Mouse (Mus musculus): ENCODE results near the gene Dtnb. TPM values are rescaled to one million over a fixed set of nuclear protein-coding genes. Genes with fewer than 3 reads are reported as not detected.
"Not testable (repeated sequence)": the region's sequence is repeated elsewhere in the genome, so short reads cannot be mapped to it uniquely, and the experiment has no call there.

The Dtnb gene
- total RNA-seq (2022): 100 to 1,000 TPM; 109 to 123 (median 113) TPM

DNA sequence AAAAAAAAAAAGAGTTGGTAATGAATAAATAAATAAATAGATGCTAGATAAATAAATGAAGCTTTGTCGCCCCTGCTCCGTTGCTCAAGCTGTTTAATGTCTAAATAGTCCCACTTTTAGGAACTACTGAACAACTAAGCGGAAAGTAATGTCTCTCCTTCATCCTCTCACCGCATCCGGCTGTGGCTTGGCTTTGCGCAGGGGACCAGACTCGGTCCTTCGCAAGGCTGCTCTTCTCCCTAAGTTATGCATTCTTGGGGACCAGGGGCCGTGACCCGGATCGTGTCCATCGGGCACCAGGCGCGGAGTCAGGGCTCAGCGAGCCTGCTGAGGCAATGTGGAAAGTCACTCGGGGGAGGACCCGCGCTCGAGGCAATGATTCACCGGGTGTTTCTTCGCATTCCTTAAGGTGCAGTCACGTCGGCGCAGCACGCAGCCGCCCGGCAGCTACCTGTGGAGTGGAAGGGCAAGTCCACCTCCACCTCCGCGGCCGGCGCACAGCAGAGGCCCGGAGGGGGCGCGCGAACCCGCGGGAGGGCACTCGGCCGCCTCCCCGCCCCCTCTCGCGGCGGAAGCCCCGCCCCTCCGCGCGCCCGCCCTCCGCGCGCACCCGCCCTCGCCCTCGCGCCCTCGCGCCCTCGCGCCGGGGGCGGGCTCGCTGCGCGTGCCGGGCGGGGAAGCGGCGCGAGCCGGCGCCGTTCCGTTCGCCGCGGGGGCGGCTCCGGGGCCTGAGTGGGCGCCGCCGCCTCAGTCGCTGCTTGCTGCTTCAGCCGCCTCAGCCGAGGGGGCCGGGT, at the start of gene Dtnb:
Gene Dtnb (plus strand): TSS at position 595 of the 794 bp plus-strand sequence.
- DNase-seq (ENCODE audit: low spot score in 2 of 2): peak; percentile 53 to 58

DNA sequence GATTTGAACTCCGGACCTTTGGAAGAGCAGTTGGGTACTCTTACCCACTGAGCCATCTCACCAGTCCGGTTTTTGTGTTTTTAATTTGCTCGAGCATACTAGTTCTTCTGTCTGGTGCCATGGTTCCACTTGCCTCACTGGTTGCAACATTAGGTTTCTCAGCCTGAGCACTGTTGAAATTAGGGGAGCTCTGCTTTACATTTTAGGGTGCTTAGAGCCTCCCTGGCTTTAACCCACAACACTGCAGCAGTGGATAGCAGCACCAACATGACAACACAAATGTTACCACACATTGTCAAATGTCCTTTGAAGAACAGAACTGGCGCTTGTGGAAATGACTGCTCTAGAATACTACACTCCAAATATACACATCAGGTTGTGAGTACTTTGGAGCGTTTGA, 46.6 kb upstream of the Dtnb start:
- no peak for DNase-seq (ENCODE audit: low spot score in 2 of 2)

DNA sequence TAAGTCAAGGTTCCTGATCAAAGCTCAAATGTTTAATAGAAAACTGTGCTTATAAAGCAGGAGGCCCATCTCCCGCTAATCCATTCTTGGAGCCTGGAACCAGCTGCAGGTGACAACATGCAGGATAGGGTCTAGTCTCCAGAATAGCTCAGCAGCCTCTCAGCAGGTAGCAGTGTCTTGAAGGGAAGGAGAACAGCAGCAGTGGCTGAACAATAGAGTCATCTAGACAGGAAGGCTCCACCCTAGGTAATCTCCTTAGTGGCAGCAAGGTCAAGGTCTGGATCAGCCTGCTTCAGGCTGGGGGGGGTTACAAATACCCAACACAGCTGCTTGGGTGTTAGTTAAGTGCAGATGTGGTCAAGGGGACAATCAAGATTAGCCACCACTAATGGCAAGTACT, 36.7 kb upstream of the Dtnb start:
- not testable (repeated sequence) for DNase-seq (ENCODE audit: low spot score in 2 of 2)

DNA sequence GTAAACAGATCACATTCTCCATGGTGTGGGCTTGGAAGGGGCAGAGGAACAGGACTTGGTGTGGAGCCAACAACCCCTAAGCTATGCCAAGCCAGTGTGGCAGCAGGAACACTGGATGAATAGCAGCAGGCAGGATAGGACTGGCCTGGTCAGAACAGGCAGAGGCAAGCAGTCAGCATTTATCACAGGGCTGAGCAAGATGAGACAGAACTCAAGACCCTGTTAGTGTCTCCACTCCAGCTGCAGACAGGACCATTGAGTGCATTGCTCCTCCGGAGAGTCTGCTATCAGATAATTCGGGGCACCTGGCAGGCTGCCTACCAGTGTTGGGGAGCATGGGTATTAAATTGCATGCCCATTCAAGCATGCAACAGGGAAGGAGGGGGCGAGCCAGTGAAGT, 34.6 kb upstream of the Dtnb start:
- no peak for DNase-seq (ENCODE audit: low spot score in 2 of 2)

DNA sequence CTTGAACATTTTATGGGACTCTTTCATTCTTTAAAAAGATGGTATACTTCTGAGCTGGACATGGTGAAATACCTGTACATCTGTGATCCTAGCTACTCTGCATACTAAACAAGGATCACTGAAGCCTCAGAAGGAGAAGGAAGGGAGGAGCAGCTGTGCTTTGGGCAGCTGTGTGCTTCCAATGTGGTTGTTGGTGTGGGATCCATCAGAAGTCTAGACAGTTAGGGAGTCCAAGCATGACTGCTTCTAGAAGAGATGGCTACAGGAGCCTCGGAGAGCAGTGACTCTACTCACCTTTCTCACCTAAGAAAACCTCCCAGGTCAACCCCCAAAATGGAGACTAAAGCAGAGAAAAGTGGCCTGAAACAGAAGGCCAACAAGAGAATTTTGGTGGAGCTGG, 34.1 kb upstream of the Dtnb start:
- no peak for DNase-seq (ENCODE audit: low spot score in 2 of 2)

DNA sequence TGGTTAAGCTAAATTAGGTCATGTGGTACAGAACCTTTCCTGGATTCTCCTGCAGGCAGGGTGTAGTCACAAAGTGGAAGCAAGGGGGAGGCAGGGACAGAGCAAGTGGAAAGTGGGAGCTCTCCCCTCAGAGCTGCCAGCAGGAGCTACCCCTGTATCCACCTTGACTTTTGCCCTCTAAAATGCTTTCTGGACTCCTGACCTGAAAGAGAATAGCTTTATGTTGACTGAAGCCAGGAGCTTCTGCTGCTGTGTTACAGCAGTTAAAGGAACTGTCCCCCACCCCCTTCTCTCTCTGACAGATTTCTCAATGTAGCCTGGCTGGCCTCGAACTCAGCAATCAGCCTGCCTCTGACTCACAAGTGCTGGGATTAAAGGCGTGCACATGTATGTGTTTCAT, 32.6 kb upstream of the Dtnb start:
- no peak for DNase-seq (ENCODE audit: low spot score in 2 of 2)

DNA sequence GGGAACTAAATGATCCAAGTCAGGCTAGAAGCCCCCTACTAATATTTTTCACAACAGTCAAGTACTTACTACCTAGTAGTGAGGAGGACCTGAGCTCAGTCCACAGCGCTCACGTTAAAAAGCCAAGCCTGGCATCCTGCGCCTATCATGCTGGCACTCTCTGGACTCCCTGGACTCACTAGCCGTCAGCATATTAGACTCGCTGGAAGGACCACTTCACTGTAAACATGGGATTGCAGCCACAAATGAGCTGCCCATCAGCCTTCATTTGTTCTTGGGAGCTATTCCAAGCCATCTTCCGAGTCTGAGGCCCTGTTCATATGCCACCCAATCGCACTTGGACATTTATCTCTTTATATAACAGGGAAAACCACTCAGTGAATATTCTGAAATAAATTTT, 31.3 kb upstream of the Dtnb start:
- DNase-seq (ENCODE audit: low spot score in 2 of 2): no peak

DNA sequence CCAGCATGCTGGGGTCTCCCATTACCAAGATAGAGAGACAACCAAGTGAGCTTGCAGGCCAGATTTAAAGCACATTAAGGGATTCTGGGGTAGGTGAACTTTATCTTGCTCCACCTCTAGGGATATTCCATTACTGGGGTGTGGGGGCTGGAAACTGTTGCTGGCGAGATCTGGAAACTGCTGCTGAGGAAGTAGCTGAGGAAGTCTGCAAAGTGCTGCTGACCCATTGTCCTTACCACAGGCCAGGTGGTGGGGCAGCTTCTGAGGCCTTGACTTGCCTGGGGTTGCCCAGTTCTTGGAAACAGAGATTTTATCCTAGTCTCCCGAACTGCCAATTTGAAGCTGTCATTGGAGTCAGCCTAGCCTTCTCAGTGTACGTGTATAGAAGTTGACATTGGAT, 26.7 kb upstream of the Dtnb start:
- no peak for DNase-seq (ENCODE audit: low spot score in 2 of 2)

DNA sequence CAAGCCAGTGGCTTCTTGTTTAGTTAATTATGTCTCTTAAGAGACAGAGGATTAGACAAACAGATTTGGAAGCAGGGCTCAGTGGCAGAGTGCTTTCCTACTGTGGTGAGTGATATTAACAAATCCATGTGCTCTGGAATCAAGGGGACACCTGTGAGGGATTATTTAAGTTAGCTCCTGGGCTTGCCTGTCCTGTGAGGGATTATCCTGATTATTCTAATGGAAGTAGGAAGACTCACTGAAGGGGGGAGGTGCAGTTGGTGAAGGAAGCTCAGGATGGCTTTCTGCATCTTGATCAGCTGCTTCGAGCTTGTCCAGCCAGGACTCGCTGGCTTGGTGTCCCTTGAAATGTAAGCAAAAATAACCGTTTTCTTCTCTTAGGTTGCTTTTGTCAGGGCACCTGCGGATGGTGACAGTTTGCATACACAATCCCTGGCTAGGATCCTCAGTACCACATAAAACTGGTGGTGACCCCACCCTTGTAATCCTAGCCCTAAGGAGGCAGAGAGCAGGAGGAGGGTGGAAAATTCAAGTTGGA, 26.0 kb upstream of the Dtnb start:
- DNase-seq (ENCODE audit: low spot score in 2 of 2): no peak

DNA sequence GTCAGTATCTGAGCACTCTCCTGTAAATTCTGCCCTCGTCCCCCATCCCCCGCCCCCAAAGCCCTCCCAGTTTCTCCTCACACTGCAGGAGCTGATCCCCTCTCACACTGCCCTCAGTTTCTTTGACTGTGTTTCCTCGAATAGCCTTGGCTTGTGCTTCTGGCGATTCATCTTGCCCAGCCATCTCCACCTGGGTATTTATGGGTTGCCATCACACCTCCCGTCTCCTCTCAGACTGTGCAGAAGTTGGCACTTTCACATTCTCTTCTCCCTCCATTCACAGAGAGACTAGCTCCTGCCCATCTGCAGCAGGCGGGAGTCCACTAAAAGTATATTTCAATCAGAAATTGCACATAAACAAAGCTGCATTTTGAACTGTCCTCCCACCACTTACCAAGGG, 25.4 kb upstream of the Dtnb start:
- DNase-seq (ENCODE audit: low spot score in 2 of 2): no peak

DNA sequence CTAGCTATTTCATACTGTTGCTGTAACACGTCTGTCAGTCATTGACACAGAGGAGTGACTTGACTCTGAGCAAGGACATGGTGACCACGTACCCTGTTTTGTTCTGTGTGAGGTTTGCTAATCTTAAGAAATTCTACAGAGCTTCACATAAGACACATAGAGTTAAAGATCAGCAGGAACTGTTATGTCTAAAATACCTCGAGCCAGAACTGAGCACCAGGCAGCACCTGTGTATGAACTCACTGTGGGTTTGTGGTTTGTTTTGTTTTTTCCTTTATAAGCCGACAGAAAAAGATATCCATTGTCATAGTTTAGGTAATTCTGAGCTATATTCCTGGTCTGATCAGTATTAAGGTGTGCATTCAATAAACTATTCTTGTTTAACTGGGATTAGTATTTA, 24.7 kb upstream of the Dtnb start:
- DNase-seq (ENCODE audit: low spot score in 2 of 2): no peak

DNA sequence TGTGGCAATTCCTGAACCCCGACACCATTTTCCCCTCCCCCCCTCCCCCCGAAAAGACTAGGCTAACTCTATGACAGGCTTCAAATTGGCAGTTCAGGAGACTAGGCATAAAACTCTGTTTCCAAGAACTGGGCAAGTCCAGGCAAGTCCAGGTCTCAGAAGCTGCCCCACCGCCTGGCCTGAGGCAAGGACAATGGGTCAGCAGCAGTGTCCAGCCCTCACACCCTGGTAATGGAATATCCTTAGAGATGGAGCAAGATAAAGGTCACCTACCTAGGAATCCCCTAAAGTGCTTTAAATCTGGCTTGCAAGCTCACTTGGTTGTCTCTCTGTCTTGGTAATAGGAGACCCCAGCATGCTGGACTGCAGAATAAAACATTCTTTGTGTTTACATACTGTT, 24.3 kb upstream of the Dtnb start:
- DNase-seq (ENCODE audit: low spot score in 2 of 2): no peak

DNA sequence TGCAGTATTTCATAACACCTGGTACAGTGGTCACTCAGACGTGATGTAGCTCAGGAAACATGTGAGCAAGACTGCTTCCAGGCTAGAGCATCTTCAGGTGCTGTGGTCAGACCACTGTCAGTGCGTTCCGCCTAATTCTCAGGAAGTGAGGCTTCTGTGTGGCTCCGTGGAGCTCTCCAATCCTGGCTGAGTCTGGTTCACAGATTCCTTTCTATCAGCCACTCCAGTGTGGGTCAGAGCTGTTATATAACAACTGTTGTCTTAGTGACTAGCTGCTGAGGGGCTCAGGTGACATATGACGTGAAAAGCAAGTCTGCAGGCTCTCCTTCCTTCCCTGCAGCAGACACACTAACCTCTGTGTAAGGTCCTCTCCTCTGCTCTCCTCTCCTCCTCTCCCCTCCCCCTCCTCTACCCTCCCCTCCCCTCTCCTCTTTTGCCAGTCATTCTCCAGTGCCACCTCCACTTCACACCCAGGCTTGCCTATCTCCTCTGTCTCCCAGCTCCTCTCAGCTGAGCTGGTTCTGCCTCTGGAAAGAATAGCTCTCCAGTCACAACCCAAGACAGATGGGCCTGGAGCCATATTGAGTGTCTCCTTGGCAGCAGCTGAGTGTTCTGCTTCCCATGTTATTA, 23.5 kb upstream of the Dtnb start:
- DNase-seq (ENCODE audit: low spot score in 2 of 2): peak; percentile 56 to 65

DNA sequence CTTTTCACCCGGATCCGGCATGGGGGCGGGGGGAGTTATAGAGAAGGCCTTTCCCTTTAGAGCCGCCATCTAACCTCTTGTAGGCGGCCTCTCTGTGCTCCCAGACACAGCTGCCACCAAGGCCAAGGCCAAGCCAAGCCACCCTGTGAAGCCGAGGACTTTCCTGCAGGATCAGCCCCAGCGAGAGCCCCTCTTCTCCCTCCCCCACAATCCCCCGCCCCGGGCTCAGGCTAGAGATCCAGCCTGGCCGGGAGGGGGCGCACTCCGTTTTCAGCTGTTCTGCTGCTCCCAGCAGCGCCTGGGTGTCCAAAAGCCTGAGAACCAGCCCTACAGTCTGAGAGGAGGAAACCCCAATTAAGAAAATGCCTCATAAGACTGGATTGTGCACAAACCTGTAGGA, 21.9 kb upstream of the Dtnb start:
- no peak for DNase-seq (ENCODE audit: low spot score in 2 of 2)

DNA sequence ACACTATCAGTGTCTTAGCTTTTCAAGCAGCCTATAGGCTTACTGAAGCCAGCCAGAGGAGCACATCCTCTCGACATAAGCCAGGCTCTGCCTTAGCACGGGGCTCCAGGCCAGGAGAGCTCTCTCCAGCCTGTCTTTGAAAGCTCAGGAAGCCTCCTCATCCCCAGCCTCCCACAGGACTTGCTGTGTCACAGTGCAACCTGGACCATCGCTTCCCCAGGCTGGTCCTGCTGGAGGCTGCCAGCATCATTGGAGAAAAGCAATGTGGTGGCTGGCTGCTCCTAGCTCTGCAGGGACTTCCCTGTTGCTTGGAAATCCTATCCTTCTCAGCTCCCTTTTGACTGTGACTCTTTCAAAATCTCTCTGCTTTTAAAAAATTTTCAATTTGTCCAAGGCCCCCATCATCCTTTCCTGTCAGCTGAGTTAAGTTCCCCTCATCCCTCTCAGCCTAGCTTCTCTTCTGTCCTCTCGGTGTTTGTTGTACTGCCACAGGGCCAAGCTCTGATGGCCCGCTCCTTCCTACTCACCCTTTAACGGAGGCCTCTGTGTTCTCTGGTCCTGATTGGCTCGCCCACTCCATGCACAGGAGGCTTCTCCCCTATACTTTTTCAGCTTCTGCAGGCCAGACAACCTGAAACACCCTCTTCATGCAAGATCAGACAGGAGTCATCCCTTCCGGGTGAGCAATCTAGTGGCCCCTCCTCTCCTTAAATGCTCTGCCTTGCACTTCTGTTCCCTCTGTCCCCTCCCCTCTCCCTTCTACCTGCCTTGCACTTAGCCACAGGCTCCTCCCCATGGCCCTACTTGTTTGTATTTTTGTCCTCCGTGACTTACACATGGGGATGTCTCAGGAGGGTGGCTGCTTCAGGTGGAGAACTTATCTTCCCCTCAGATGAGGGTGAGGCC, 14.5 kb upstream of the Dtnb start:
- no peak for DNase-seq (ENCODE audit: low spot score in 2 of 2)

DNA sequence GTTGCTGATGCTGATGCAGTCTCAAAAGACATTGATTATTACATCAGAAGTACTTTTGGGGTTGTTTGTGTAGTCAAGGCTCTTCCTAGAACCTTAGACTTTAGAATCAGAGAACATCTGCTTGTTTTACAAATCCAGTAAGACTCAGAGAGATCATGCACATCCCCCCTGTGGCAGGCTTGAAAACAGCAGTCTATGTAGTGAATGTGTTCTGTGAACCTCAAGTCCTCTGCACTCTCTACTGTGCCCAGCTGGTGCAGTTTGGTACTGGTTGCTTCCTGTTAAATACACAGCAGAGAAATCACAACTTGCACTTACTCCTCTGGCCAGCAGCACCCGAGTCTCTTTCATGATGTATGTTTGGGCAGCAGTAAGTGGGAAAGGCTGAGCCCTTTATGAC, 11.6 kb upstream of the Dtnb start:
- peak in 1 of 2 experiments; percentile 57 for DNase-seq (ENCODE audit: low spot score in 2 of 2)

DNA sequence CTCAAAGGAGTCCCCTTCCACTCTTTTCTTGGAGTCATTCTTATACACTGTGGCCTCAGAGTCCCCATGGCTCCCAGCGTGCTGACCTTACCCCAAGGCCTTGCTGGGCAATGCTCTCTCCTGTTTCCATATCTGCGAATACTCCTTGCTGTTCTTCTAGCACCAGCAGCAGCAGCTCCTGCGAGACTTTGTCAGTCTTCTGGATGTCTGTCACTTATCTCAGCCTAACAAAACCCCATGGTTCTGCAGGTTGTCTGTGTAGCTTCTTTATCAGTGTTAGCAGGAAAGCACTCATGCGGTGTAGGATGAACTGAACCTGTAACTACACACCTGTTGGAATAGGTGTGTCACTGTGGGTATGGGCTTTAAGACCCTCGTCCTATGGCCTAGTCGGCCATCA, 11.1 kb upstream of the Dtnb start:
- no peak for DNase-seq (ENCODE audit: low spot score in 2 of 2)

DNA sequence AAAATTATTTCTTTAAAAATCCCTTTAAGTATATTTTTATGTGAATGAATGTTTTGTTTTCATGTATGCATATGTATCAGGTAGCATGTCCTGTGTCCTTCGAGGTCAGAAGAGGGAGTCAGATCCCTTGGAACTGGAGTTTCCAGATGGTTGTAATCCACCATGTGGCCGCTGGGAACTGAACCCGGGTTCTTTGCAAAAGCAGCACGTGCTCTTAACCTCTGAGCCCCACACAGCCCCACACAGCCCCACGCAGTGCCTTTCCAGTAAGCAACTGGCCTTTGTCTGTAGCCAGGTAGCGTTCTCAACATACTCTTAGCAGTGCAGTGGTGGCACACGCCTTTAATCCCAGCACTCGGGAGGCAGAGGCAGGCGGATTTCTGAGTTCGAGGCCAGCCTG, 9.4 kb upstream of the Dtnb start:
- no peak for DNase-seq (ENCODE audit: low spot score in 2 of 2)

DNA sequence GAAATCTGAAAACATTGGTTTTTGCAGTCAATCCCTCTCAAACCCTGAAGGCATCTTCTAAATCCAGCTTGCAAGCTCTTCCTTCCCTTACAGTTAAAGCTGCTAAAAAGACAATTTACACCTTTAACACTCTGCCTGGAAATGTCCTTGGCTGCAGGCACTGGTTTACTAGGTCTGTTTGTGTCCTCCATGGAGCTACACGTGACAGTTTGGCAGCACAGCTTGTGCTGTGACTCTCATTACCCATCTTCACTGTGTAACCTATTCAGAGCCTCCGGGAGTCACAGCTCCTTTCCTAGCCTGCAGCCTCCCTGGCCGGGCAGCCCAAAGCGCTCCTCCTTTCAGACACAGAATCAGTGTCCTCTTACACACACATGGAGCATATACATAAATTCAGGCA, 8.5 kb upstream of the Dtnb start:
- DNase-seq (ENCODE audit: low spot score in 2 of 2): no peak

DNA sequence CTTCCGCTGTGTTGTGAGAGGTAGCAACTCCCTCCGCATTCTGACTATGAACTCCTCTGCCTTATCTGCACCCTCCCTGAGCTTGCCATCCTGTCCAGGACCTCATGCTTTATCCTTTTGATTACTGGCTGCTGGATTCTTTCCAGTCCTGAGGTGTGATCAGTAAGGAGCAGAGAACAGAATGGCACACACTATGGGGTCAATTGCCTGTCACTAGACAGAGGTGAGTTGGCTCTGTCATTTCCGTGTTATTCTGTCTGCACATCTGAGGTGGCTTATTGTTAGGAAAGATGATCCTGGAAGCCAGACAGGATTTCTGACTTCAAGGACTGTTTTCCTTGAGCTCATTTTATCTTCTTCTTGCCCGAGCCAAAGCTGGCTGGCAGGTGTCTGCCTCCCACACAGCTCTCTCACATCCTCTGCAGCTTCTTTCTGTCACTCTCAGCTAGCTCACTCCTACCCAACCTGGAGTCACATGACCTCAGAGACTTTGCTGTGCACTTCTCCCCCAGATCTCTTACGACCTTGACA, 3.7 kb upstream of the Dtnb start:
- DNase-seq (ENCODE audit: low spot score in 2 of 2): no peak

DNA sequence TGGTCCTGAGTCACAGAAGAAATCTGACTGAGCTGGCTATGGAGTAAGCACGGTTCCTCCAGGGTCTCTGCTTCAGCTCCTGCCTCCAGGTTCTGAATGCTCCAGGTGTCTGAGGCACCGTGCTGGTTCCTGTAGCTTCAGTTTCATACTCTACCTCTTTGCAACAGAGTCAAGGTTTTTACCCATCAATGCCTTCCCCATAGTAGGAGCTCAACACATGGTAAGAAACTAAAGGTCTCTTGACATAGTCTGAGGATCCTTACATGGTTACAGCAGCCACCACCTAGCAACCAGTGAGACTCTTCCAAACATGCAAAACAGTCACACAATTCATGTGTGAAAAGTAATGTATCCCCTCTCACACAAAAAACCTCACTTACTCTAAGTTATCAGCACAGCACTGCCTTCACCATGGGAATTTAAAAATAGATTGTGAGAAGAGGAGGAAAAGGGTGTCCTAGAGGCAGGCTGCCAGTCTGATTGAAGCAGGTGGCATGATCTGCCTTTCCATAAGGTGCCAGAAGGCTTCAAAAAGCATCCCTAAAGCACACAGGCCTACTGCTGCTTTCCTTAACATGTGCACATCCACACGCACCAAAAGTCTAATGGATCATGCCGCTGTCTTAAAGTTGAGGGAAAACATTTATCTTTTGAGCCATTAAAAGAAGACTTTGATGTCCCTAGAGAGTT, 1.3 kb upstream of the Dtnb start:
- peak; percentile 61 to 72 for DNase-seq (ENCODE audit: low spot score in 2 of 2)
